Mouse (Mus musculus): Measurements from ENCODE around the gene Fam187b.

Gene Fam187b

GRCm38 (mm10) chr7:30958109-30958865, 15.3 kb upstream of the Fam187b start:
- 75% methylated on average over 28 of the region's 28 CpGs for WGBS

- 97% methylated on average over 9 of the region's 9 CpGs for WGBS
Measured at GRCm38 (mm10) chr7:30958866-30959487, 14.6 kb upstream of the Fam187b start.

GRCm38 (mm10) chr7:30959786-30960349, 13.7 kb upstream of the Fam187b start:
- WGBS, result 85% methylated on average over 6 of the region's 6 CpGs

DNA sequence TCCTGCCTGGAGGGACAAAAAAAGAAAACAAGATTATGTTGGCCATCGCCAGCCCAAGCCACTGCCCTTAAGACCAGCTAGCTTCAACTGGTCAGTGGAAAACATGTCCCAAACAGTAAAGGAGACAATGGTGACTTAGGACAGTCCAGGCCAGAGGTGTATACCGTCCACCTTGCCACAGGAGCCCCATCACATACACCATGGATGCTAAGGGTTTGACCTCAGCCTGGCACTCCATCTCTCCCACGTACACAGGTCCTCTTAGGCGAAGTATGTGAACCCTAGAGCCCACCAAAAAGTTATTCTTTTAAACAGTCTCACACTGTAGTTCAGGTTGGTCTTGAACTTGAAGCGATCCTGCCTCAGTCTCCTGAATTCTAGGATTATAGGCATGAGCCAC, 10.7 kb upstream of the Fam187b start:
- 89% methylated on average over 5 of the region's 5 CpGs for WGBS

DNA sequence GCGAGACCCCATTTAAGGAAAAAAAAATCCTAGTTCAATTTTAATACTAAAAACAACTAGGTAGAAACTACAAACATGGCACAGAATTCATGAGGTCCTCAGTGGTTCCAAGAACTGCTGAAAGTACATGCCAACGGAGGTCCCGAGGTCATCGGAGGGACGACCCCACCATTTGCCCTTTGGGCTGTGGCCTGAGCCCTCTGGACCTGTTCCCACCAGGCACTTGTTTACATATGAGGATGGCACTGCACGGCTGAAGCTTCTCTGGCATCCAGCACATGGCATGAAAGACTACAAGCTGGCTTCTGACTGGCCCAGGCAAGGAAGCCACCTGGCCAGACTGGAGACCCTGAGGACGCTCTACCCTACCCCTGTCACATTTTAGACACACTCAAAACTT, 9.2 kb upstream of the Fam187b start:
- WGBS, result 83% methylated on average over 7 of the region's 7 CpGs

DNA sequence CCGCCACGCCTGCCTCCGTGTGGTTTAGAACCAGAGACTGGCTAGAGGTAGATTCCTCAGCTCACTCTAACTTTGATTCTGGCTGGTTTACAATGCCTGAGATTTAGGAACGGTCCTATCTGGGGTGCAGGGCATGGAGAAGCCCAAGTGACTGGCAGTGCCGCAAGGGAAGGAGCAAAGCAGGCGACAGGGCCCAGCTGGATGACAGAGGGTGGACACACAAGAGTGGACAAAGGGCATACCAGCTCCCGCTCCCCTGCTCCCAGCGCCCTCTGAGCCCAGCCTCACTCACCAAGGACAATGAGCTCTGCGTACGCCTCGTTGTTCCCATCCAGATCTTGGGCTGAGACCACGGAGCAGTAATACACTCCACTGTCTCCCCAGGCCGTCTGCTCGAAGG, 7.9 kb upstream of the Fam187b start:
- 76% methylated on average over 14 of the region's 14 CpGs for WGBS

GRCm38 (mm10) chr7:30966657-30967056, 6.9 kb upstream of the Fam187b start:
- 77% methylated on average over 3 of the region's 3 CpGs for WGBS

DNA sequence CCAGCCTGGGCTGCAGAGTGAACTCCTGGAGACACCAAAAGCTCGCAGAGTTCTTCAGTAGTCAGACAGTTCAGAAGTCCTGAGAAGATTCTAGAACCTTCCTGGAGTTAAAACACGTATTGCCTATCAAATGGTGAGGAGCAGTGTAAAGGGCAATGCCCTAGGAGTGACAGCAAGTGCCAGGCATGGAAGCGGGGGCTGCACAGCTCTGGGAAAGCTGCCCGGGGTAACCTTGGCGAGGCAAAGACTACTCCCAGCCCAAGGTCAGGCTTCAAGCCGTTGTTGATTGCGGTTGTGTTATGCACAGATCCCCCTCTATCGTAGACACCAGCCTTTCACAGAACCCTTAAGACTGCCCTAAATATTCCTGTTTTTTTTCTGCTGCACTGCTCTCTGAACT, 5.0 kb upstream of the Fam187b start:
- WGBS, result 80% methylated on average over 8 of the region's 8 CpGs

- WGBS, result 78% methylated on average over 4 of the region's 4 CpGs
Measured at GRCm38 (mm10) chr7:30969174-30969573, 4.4 kb upstream of the Fam187b start.

DNA sequence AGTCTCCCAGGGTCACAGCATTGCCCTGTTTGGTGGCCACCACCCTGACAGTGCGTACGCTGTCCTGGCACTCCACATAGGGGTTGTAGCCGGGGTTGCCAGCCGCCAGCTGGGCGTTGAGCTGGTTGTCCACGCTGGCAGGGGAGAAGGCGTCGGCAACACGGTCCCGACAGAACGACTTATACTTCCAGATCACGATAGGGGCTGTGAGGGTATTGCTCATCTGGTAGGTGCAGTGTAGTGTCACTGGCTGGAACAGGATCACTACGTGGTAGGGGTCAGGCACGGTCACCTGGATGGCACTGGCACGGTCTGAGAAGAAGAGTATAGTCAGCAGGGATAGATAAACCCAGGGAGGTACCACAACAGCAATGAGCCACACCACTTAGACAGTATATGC, 1.7 kb upstream of the Fam187b start:
- WGBS, result 82% methylated on average over 15 of the region's 15 CpGs

DNA sequence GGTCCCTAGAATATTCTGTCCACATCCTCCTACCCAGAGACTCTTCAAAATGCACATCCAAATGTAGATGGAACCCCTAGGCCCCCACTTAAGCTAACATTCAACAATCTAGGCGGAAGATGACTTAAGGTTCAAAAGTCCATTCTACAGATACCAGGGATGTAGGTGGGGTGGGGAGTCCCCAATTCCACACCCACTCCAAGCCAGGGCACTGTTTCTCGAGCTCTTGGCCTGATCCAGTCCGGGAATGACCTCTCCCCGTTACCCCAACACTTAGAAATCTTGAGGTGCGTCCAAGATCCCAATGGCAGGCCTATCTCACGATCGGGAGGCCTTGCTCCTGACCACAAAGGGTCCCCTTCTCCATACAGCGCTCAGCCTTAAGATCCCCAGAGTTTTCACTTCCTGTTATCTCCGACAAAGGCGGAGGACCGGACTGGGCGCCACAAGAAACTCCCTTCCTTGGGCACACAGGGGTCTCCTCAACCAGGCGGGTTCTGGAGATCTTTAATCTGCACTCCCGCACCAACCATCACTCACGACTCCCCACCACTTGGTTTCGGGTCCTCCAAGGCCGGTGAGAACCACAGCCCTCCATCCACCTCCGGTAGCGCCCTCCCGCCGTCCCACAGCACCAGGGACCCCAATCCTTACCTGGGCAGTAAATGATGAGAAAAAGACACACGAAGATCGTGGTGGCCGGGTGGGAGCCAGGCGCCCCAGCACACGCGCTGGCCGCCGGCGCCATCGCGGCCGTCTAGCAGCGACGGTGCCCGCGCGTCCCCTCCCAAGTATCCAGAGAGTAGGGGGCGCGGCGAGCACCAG, 952 bp upstream of the Fam187b start:
- WGBS, result 27% methylated on average over 41 of the region's 41 CpGs

GRCm38 (mm10) chr7:30973251-30973500, 414 bp upstream of the Fam187b start, which contains the start of gene Lsr:
Gene Lsr, minus strand, starts transcription at chr7:30973464.
- 3% methylated on average over 19 of the region's 19 CpGs for WGBS

DNA sequence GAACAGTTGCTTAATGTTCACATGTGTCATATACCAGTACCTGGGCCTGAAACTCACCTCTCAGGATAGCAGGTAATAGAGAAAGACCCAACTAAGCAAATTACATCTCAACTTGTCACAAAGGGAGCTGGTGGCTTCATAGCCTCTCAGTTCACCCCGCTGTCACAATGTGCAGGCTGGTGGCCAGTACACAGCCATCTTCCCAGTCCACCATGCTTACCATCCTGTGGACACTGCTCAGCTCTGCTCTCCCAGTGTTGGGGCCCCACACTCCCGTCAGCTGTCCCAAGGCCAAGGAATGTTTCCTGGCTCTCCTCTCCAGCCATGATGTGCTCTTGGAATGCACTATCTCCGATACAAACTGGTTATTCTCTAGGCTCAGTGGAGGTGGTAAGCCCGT, 8.1 kb downstream of the Fam187b start:
- 94% methylated on average over 4 of the region's 4 CpGs for WGBS

DNA sequence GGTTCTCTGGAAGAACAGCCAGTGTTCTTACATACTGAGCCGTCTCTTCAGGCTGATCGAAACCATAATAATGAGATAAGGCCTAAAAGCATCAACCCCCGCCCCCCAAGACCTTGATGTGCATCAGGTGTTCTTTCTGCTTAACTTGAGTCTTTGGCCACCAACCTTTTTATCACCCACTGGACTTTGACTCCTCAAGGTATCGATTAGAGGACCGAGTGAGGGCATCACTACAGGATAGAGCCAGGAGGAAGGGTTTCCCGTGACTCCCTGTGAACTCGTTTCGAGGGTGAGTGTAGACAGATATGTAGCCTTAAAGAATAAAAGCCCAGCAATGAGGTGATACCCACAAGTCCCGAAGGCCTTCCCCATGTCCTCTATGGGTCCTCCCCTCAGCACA, 11.8 kb downstream of the Fam187b start:
- WGBS, result 93% methylated on average over 9 of the region's 9 CpGs

GRCm38 (mm10) chr7:30988519-30989162, 15.1 kb downstream of the Fam187b start:
- WGBS, result 91% methylated on average over 4 of the region's 4 CpGs

GRCm38 (mm10) chr7:30992148-30992547, 18.6 kb downstream of the Fam187b start:
- WGBS, result 71% methylated on average over 5 of the region's 5 CpGs

- 72% methylated on average over 5 of the region's 5 CpGs for WGBS
Measured at GRCm38 (mm10) chr7:30993986-30994385, 20.4 kb downstream of the Fam187b start.

DNA sequence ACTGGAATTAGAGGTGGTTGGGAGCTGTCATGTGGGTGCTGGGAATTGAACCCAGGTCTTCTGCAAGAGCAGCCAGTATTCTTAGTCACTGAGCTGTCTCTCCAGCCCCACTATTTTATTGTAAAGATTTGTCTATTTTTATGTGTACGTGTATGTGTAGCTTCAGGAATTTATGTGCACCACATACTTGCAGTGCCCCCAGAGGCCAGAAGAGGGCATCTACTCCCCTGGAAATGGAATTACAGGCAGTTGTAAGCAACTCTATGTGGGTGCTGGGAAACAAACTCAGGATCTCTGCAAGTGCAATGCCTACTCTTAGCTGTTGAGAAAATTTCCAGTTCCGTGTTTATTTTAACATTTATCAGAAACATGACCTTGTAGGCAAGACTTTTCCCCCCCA, 22.9 kb downstream of the Fam187b start:
- WGBS, result 98% methylated on average over 2 of the region's 2 CpGs

GRCm38 (mm10) chr7:31000505-31001020, 27.0 kb downstream of the Fam187b start:
- WGBS, result 17% methylated on average over 7 of the region's 7 CpGs

DNA sequence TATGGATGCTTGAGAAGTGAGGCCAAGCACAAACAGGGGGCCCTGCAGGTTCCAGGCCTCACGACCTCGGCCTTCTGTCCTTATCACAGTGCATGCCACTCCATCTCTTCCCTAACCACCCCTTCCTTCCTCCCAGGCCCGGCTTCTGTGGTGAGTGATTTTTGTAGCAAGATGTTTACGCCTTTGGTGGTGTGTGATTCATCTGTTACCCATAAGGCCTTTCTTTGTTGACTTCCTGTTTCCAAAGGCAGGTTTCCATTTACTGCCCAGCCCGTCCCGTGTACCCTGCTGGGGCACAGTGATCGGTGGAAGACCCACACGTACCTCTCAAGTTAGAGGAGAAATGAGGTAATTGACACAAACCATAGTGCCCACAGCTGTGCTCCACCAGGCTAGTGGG, 29.1 kb downstream of the Fam187b start:
- WGBS, result 78% methylated on average over 8 of the region's 8 CpGs

- 93% methylated on average over 1 of the region's 1 CpGs for WGBS
Measured at GRCm38 (mm10) chr7:31007775-31008174, 34.2 kb downstream of the Fam187b start.

DNA sequence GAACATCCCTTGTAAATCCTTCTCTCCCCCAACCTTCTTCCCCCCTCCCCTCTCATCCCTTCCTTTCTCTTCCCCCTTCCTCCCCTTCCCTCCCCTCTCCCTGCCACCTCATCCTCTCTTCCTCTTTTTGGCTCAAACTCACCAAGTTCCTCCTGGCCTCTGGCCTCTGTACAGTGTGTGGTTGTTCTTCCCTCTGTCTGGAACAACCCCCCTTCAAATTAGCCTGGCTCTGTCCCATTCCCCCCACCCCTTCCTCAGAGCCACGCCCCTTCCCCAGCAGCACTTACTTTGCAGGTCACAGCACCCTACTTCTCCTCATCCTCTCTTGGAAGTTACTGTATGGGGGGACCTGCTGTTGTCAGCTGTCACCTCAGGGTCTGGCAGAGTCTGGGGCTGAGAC, 34.6 kb downstream of the Fam187b start:
- WGBS, result 69% methylated on average over 1 of the region's 1 CpGs
